26 mouse cellular contexts compared by ENCODE assay signal in the genomic region with DNA sequence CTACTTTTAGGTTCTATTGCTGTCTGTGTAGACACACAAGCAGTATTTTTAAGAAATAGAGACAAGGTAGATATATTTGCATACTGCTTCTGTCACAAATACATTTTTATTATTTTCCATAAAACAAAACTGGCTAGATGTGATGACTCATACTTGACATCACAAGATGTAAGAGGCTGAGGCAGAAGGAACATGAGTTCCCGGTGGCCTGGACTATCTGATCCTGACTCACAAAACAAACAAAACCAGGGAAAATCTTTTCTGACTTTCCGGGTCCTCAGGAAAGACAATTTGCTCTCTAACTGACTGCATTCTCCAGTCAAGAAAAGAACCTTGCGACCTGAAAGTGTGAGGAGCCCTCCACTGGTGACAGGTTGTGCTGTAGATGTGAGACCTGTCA.
"Had no signal": no experiment of that assay in that cellular context is flagged by ENCODE, and none has a peak within 500 bp of the region (broad histone marks: within the 10 kb centered on the region; RNA-seq: fewer than 3 reads in every experiment).

No protein-coding gene starts in this region.

- H3K4me1 ChIP-seq: heart, embryonic 10.5 days; heart, embryonic 13.5 days; heart, embryonic 15.5 days; hindbrain, embryonic 12.5 days; limb, embryonic 12.5 days; liver, embryonic 13.5 days; liver, embryonic 15.5 days had no signal

- H3K36me3 ChIP-seq: heart, embryonic 13.5 days; heart, embryonic 15.5 days; hindbrain, embryonic 12.5 days; limb, embryonic 10.5 days; limb, embryonic 12.5 days; liver, embryonic 13.5 days; liver, embryonic 15.5 days had no signal

- H3K9ac ChIP-seq: heart, embryonic 13.5 days; heart, embryonic 15.5 days; hindbrain, embryonic 12.5 days; hindbrain, embryonic 14.5 days; limb, embryonic 12.5 days; liver, embryonic 13.5 days; liver, embryonic 15.5 days had no signal

- H3K4me3 ChIP-seq: heart, embryonic 10.5 days; heart, embryonic 13.5 days; heart, embryonic 15.5 days; hindbrain, embryonic 10.5 days; hindbrain, embryonic 12.5 days; left cerebral cortex, adult 2 months; limb, embryonic 10.5 days; limb, embryonic 12.5 days; liver, embryonic 13.5 days; liver, embryonic 15.5 days had no signal

- DNase-seq: gastrocnemius, postnatal 14 days; gastrocnemius, postnatal 36 days; heart, adult 18-20 months; heart, postnatal 14 days; heart, postnatal 4 days; kidney, adult 18-20 months; kidney, adult 8-10 months; kidney, postnatal 10 days; kidney, postnatal 25 days; kidney, postnatal 4 days; liver; liver, embryonic 13.5 days had no signal

- ATAC-seq: hindbrain, embryonic 16.5 days; inflammation-experienced regulatory T-cells, adult 6 months; intestine, postnatal 0 days had no signal

- H3K27me3 ChIP-seq: heart, embryonic 13.5 days; heart, embryonic 15.5 days; hindbrain, embryonic 12.5 days; limb, embryonic 12.5 days; liver, embryonic 13.5 days; liver, embryonic 15.5 days had no signal

- H3K9me3 ChIP-seq: liver, embryonic 15.5 days had no signal

- H3K27ac ChIP-seq: heart, embryonic 10.5 days; heart, embryonic 13.5 days; heart, embryonic 15.5 days; hindbrain, embryonic 10.5 days; hindbrain, embryonic 12.5 days; hindbrain, embryonic 14.5 days; left cerebral cortex, adult 2 months; limb, embryonic 10.5 days; limb, embryonic 12.5 days; liver, embryonic 13.5 days; liver, embryonic 15.5 days had no signal

- H3K4me2 ChIP-seq: heart, embryonic 13.5 days; heart, embryonic 15.5 days; hindbrain, embryonic 12.5 days; hindbrain, embryonic 14.5 days; limb, embryonic 12.5 days; liver, embryonic 11.5 days; liver, embryonic 13.5 days; liver, embryonic 15.5 days had no signal
